Mouse (Mus musculus): ENCODE data around the gene Lsm11. TPM values are rescaled to one million over a fixed set of nuclear protein-coding genes. Genes with fewer than 3 reads are reported as not detected.
A peak's percentile ranks its signal among the peaks of the same experiment; 100 is the strongest.

The Lsm11 gene
- polyA plus RNA-seq (2014; fragmentation: Nextera tagmentation; extraction: Ambion mirVana), result 10.3 and 11.0 TPM in 2 replicates

- Histone ChIP-seq H3K4me3 (ENCODE audit: low read depth, low read length) (peak within 1 kb of the TSS; percentile 83), H3K4me1 (ENCODE audit: control insufficient read depth, insufficient read depth, low read length) (peaks cover 12% of the 10 kb centered on the region), H3K9ac (ENCODE audit: low read depth, low read length) (peak within 1 kb of the TSS; percentile 93), H3K27ac (ENCODE audit: low read depth, low read length) (peak within 1 kb of the TSS; percentile 65), H3K27me3 (ENCODE audit: control insufficient read depth, insufficient read depth, low read length) (no peaks in the 10 kb centered on the region), H3K9me3 (replicated peaks; ENCODE audit: control insufficient read depth, low read length) (no peaks in the 10 kb centered on the region), H3K4me2 (peak within 1 kb of the TSS; percentile 93), H3K36me3 (ENCODE audit: control insufficient read depth, insufficient read depth, low read length) (no peaks in the 10 kb centered on the region; the same call in 1 of the 2 replicates)
- WGBS (ENCODE audit: insufficient replicate concordance), result under 1% methylated on average over 55 of the region's 55 CpGs
- ATAC-seq (replicated peaks; ENCODE audit: insufficient number of reproducible peaks, low FRiP score, low TSS enrichment), result peak; percentile 85
These were observed at the start of gene Lsm11 for GRCm38 (mm10) chr11:45944643-45945156. Gene Lsm11, minus strand, starts transcription at chr11:45944935.

- H3K9me3 ChIP-seq (replicated peaks; ENCODE audit: control insufficient read depth, low read length), result no peaks in the 10 kb centered on the region
- H3K4me1 ChIP-seq (ENCODE audit: control insufficient read depth, insufficient read depth, low read length), result no peaks in the 10 kb centered on the region
- ATAC-seq (replicated peaks; ENCODE audit: insufficient number of reproducible peaks, low FRiP score, low TSS enrichment), result no peak
- H3K4me2 ChIP-seq, result peak overlapping the region; percentile 67
- 43% methylated on average over 13 of the region's 13 CpGs for whole genome bisulfite sequencing (ENCODE audit: insufficient replicate concordance)
- H3K9ac ChIP-seq (ENCODE audit: low read depth, low read length), result peak overlapping the region; percentile 60; the same call in 1 of the 2 replicates
- H3K36me3 ChIP-seq (ENCODE audit: control insufficient read depth, insufficient read depth, low read length), result no peaks in the 10 kb centered on the region
- no peak overlapping the region for H3K27ac ChIP-seq (ENCODE audit: low read depth, low read length)
- peak overlapping the region; percentile 30 for H3K4me3 ChIP-seq (ENCODE audit: low read depth, low read length)
- no peaks in the 10 kb centered on the region for H3K27me3 ChIP-seq (ENCODE audit: control insufficient read depth, insufficient read depth, low read length)
These were observed 47.4 kb upstream of the Lsm11 start for GRCm38 (mm10) chr11:45992087-45992486.

- H3K4me3 ChIP-seq (ENCODE audit: low read depth, low read length), result peak overlapping the region; percentile 30
- H3K36me3 ChIP-seq (ENCODE audit: control insufficient read depth, insufficient read depth, low read length), result no peaks in the 10 kb centered on the region
- ATAC-seq (replicated peaks; ENCODE audit: insufficient number of reproducible peaks, low FRiP score, low TSS enrichment), result no peak
- peak overlapping the region; percentile 67 for H3K4me2 ChIP-seq
- no peaks in the 10 kb centered on the region for H3K27me3 ChIP-seq (ENCODE audit: control insufficient read depth, insufficient read depth, low read length)
- H3K4me1 ChIP-seq (ENCODE audit: control insufficient read depth, insufficient read depth, low read length), result no peaks in the 10 kb centered on the region
- WGBS (ENCODE audit: insufficient replicate concordance), result 6% methylated on average over 16 of the region's 16 CpGs
- no peaks in the 10 kb centered on the region for H3K9me3 ChIP-seq (replicated peaks; ENCODE audit: control insufficient read depth, low read length)
- H3K9ac ChIP-seq (ENCODE audit: low read depth, low read length), result peak overlapping the region; percentile 60; the same call in 1 of the 2 replicates
- H3K27ac ChIP-seq (ENCODE audit: low read depth, low read length), result no peak overlapping the region
These were observed 46.9 kb upstream of the Lsm11 start for GRCm38 (mm10) chr11:45991604-45992003.

- peak overlapping the region; percentile 47 for H3K27ac ChIP-seq (ENCODE audit: low read depth, low read length)
- H3K4me3 ChIP-seq (ENCODE audit: low read depth, low read length), result peak overlapping the region; percentile 60
- peak overlapping the region; percentile 90 for H3K9ac ChIP-seq (ENCODE audit: low read depth, low read length)
- peaks cover 4% of the 10 kb centered on the region; the same call in 1 of the 2 replicates for H3K27me3 ChIP-seq (ENCODE audit: control insufficient read depth, insufficient read depth, low read length)
- H3K4me2 ChIP-seq, result peak overlapping the region; percentile 88
- no peaks in the 10 kb centered on the region for H3K4me1 ChIP-seq (ENCODE audit: control insufficient read depth, insufficient read depth, low read length)
- WGBS (ENCODE audit: insufficient replicate concordance), result 32% methylated on average over 19 of the region's 19 CpGs
- no peak for ATAC-seq (replicated peaks; ENCODE audit: insufficient number of reproducible peaks, low FRiP score, low TSS enrichment)
- no peaks in the 10 kb centered on the region for H3K36me3 ChIP-seq (ENCODE audit: control insufficient read depth, insufficient read depth, low read length)
- H3K9me3 ChIP-seq (replicated peaks; ENCODE audit: control insufficient read depth, low read length), result 0 out of 2 replicates have a peak, but pooled peaks cover 2% of the 10 kb centered on the region
These were observed 36.1 kb upstream of the Lsm11 start for GRCm38 (mm10) chr11:45980893-45981253.

DNA sequence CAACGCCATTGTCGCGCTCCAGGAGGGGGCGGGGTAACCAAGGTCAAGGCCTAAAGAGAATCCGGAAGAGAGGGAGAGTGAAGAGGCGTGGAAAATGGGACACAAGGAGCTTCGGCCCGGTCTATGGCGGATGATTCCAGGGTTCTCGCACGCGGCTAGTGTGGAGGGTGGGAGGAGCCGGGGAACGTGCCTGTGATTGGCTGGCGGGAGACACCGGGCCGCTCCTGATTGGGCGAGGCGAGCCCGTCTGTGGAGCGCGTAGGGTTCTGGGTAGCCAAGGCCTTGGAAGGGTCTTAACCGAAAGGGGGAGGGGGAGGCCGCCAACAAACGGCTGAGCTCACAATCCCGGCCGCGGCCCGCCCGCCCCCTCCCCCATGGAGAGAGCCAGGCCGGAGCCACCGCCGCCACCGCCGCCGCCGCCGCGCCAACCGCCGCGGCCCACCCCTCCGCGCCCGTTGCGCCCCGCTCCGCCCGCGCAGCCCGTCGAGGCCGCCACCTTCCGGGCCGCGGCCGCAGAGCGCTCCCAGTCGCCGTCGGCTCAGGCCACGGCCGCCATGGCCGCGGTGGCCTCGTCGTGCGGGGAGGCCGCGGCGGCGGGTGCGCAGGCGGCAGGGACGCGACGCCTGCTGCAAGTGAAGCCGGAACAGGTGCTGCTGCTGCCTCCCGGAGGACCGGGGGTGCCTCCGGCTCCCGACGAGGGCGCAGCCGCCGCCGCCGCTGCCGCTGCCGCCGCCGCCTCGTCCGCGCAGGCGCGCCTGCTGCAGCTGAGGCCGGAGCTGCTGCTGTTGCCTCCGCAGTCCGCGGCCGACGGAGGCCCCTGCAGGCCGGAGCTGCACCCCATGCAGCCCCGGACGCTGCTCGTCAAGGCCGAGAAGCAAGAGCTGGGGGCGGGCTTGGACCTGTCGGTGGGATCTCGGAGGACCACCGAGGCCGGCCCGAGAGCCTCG lies 35.5 kb upstream of the Lsm11 start, which contains the start of gene Sox30:
Sox30 (plus strand) TSS at position 365 of the 947 bp plus-strand sequence.
- Histone ChIP-seq H3K27ac (ENCODE audit: low read depth, low read length) (peak within 1 kb of the TSS; percentile 47), H3K4me3 (ENCODE audit: low read depth, low read length) (peak within 1 kb of the TSS; percentile 60), H3K9ac (ENCODE audit: low read depth, low read length) (peak within 1 kb of the TSS; percentile 90), H3K36me3 (ENCODE audit: control insufficient read depth, insufficient read depth, low read length) (no peaks in the 10 kb centered on the region), H3K9me3 (replicated peaks; ENCODE audit: control insufficient read depth, low read length) (0 out of 2 replicates have a peak, but pooled peaks cover 2% of the 10 kb centered on the region), H3K4me1 (ENCODE audit: control insufficient read depth, insufficient read depth, low read length) (no peaks in the 10 kb centered on the region), H3K4me2 (peak within 1 kb of the TSS; percentile 88), H3K27me3 (ENCODE audit: control insufficient read depth, insufficient read depth, low read length) (peaks cover 4% of the 10 kb centered on the region; the same call in 1 of the 2 replicates)
- ATAC-seq (replicated peaks; ENCODE audit: insufficient number of reproducible peaks, low FRiP score, low TSS enrichment), result peak; percentile 86
- WGBS (ENCODE audit: insufficient replicate concordance), result 9% methylated on average over 78 of the region's 115 CpGs

GRCm38 (mm10) chr11:45976061-45976460 lies 31.3 kb upstream of the Lsm11 start:
- no peaks in the 10 kb centered on the region for H3K4me1 ChIP-seq (ENCODE audit: control insufficient read depth, insufficient read depth, low read length)
- no peaks in the 10 kb centered on the region for H3K36me3 ChIP-seq (ENCODE audit: control insufficient read depth, insufficient read depth, low read length)
- ATAC-seq (replicated peaks; ENCODE audit: insufficient number of reproducible peaks, low FRiP score, low TSS enrichment), result no peak
- no peak overlapping the region for H3K27ac ChIP-seq (ENCODE audit: low read depth, low read length)
- H3K9ac ChIP-seq (ENCODE audit: low read depth, low read length), result no peak overlapping the region
- WGBS (ENCODE audit: insufficient replicate concordance), result 75% methylated on average over 3 of the region's 3 CpGs
- H3K4me2 ChIP-seq, result no peak overlapping the region
- H3K27me3 ChIP-seq (ENCODE audit: control insufficient read depth, insufficient read depth, low read length), result peaks cover 4% of the 10 kb centered on the region; the same call in 1 of the 2 replicates
- 0 out of 2 replicates have a peak, but pooled peaks cover 2% of the 10 kb centered on the region for H3K9me3 ChIP-seq (replicated peaks; ENCODE audit: control insufficient read depth, low read length)
- no peak overlapping the region for H3K4me3 ChIP-seq (ENCODE audit: low read depth, low read length)

DNA sequence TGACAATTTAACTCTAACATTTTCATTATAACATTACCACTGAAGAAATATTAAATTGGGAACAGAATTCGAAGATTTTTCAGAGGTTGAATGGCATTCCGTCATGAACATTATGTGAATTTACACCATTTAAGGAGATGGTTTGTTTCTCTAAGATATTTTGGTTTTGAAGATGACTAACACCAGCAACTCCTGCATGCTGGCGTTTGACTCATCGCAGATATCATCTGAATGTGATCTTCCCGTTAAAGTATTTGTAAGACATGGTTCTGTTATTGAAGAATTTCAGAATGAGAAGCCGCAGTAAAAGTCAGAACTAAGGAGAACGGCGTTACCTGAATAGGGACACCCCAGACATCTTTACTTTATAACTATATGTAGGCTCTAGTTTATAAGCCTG lies 29.7 kb upstream of the Lsm11 start:
- no peaks in the 10 kb centered on the region for H3K9me3 ChIP-seq (replicated peaks; ENCODE audit: control insufficient read depth, low read length)
- H3K4me3 ChIP-seq (ENCODE audit: low read depth, low read length), result no peak overlapping the region
- H3K36me3 ChIP-seq (ENCODE audit: control insufficient read depth, insufficient read depth, low read length), result no peaks in the 10 kb centered on the region
- ATAC-seq (replicated peaks; ENCODE audit: insufficient number of reproducible peaks, low FRiP score, low TSS enrichment), result no peak
- no peak overlapping the region for H3K4me2 ChIP-seq
- no peaks in the 10 kb centered on the region for H3K4me1 ChIP-seq (ENCODE audit: control insufficient read depth, insufficient read depth, low read length)
- H3K27ac ChIP-seq (ENCODE audit: low read depth, low read length), result no peak overlapping the region
- no peak overlapping the region for H3K9ac ChIP-seq (ENCODE audit: low read depth, low read length)
- H3K27me3 ChIP-seq (ENCODE audit: control insufficient read depth, insufficient read depth, low read length), result no peaks in the 10 kb centered on the region; the same call in 1 of the 2 replicates
- 78% methylated on average over 8 of the region's 8 CpGs for WGBS (ENCODE audit: insufficient replicate concordance)

DNA sequence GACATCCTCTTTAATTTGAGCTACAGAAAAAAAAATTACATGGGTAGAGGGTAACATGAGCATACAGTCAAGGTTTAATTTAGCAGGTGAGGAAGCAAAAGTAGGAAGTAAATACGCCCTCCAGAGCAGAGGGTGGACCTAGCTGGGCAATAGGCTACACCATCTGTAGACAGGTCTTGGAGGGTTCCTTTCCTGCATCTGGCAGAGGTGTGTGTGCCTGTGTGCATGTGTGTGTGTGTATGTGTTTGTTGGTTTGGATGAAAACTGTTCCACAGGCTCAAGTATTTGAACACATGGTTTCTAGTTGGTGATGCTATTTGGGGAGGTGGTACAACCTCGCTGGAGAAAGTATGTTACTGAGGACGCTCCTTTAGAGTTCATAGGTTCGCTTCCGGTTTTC lies 28.9 kb upstream of the Lsm11 start:
- no peaks in the 10 kb centered on the region for H3K4me1 ChIP-seq (ENCODE audit: control insufficient read depth, insufficient read depth, low read length)
- ATAC-seq (replicated peaks; ENCODE audit: insufficient number of reproducible peaks, low FRiP score, low TSS enrichment), result no peak
- no peaks in the 10 kb centered on the region for H3K9me3 ChIP-seq (replicated peaks; ENCODE audit: control insufficient read depth, low read length)
- no peak overlapping the region for H3K4me3 ChIP-seq (ENCODE audit: low read depth, low read length)
- no peak overlapping the region for H3K4me2 ChIP-seq
- H3K36me3 ChIP-seq (ENCODE audit: control insufficient read depth, insufficient read depth, low read length), result no peaks in the 10 kb centered on the region
- no peak overlapping the region for H3K9ac ChIP-seq (ENCODE audit: low read depth, low read length)
- no peak overlapping the region for H3K27ac ChIP-seq (ENCODE audit: low read depth, low read length)
- H3K27me3 ChIP-seq (ENCODE audit: control insufficient read depth, insufficient read depth, low read length), result no peaks in the 10 kb centered on the region
- 82% methylated on average over 5 of the region's 5 CpGs for WGBS (ENCODE audit: insufficient replicate concordance)
